Mouse (Mus musculus) hindbrain, embryonic 13.5 days (tissue): ENCODE measurements around the gene Bahd1. TPM values are rescaled to one million over a fixed set of nuclear protein-coding genes. Genes with fewer than 3 reads are reported as not detected.

Source experiments
- ATAC-seq: fragments of 200-750 bp; cut with Nextera tagmentation; 2 replicates; pipeline ENCODE4 v1.8.0; 2017; ENCODE audit warnings: moderate TSS enrichment; ENCODE audit not compliant: low FRiP score
- H3K27ac ChIP-seq: fragments of 300-500 bp; sonication (generic); 2 replicates; pipeline ENCODE4 v1.5.1; 2015; ENCODE audit warnings: inconsistent platforms, mild to moderate bottlenecking, moderate library complexity
- H3K27me3 ChIP-seq: fragments of 300-500 bp; sonication (generic); 2 replicates; pipeline ENCODE4 v1.6.1; 2015; ENCODE audit warnings: mild to moderate bottlenecking, inconsistent platforms
- H3K36me3 ChIP-seq: fragments of 300-500 bp; sonication (generic); 2 replicates; pipeline ENCODE4 v1.6.1; 2015; ENCODE audit warnings: mild to moderate bottlenecking, inconsistent platforms
- H3K4me1 ChIP-seq: fragments of 300-500 bp; sonication (generic); replicated peaks from 2 replicates; pipeline ENCODE4 v1.6.1; 2015; ENCODE audit warnings: inconsistent platforms
- H3K4me2 ChIP-seq: fragments of 300-500 bp; sonication (generic); 2 replicates; pipeline ENCODE4 v1.6.1; 2015; ENCODE audit warnings: inconsistent platforms, mild to moderate bottlenecking, moderate library complexity
- H3K4me3 ChIP-seq: fragments of 300-500 bp; sonication (generic); 2 replicates; pipeline ENCODE4 v1.5.1; 2015; ENCODE audit warnings: mild to moderate bottlenecking, inconsistent platforms
- H3K9ac ChIP-seq: fragments of 300-500 bp; sonication (generic); 2 replicates; pipeline ENCODE4 v1.6.1; 2015; ENCODE audit warnings: mild to moderate bottlenecking, inconsistent platforms
- H3K9me3 ChIP-seq: fragments of 300-500 bp; sonication (generic); 2 replicates; pipeline ENCODE4 v1.6.1; 2016; ENCODE audit warnings: inconsistent platforms
- WGBS: fragments of 180-500 bp; shearing (Covaris S2); methylation state at CpG from one replicate; pipeline ENCODE4 v1.1.7; 2015; 5-methylcytosine and 5-hydroxymethylcytosine counted together
- polyA plus RNA-seq: library from polyadenylated mRNA; unstranded; fragments of >200 nt; fragmentation: Nextera tagmentation; extraction: Ambion mirVana; gene quantifications from 2 replicates; pipeline ENCODE4 v1.2.1, GENCODE M21; 2015

Gene Bahd1
- polyA plus RNA-seq, 1 experiment from 2014 or later: 5.1 TPM

GRCm38 (mm10) chr2:118961546-118961945 is 61.4 kb downstream of the Bahd1 start:
- no peak for ATAC-seq
- Histone ChIP-seq H3K27me3 (no peaks in the 10 kb centered on the region), H3K9me3 (no peaks in the 10 kb centered on the region), H3K36me3 (no peaks in the 10 kb centered on the region), H3K4me3 (no peak overlapping the region), H3K9ac (no peak overlapping the region), H3K27ac (no peak overlapping the region), H3K4me1 (peaks cover 6% of the 10 kb centered on the region; the same call in 1 of the 2 replicates), H3K4me2 (no peak overlapping the region)
- WGBS: 42% methylated on average over 2 of the region's 2 CpGs

DNA sequence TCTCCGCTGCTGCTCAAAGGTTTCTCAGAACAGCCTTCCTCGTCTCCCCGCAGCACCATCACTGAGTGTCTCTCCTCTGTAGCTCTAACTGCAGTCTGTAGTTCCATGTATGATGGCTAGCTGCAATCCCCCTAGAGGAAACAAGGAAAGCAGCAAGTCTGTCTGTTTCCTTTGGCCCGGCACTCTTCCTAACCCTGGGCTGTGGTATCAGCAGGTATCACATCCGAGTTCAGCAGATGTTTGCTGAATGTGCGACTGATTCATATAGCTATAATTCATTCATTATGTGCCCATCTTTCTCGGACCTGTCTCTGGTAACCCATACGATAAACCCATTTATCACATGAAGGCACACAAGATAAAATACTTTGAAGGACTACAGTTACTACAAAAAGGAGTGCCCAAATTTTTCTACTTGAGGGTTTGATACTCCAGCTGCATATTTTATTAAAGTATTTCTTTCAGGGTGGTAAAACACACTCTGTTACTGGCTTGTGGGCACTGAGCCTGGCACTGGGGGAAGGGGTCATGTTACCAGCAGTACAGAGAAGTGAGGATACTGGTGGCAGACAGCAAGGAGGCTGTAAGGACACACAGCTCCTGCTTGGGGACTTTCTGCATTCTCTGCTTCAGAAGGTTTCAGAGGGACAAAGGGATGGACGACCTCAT is 63.0 kb downstream of the Bahd1 start:
- Histone ChIP-seq H3K9me3 (no peaks in the 10 kb centered on the region), H3K9ac (no peak overlapping the region), H3K27me3 (no peaks in the 10 kb centered on the region), H3K27ac (no peak overlapping the region), H3K36me3 (no peaks in the 10 kb centered on the region), H3K4me2 (no peak overlapping the region), H3K4me1 (peaks cover 6% of the 10 kb centered on the region; the same call in 1 of the 2 replicates), H3K4me3 (no peak overlapping the region)
- WGBS: 60% methylated on average over 9 of the region's 9 CpGs
- no peak for ATAC-seq

DNA sequence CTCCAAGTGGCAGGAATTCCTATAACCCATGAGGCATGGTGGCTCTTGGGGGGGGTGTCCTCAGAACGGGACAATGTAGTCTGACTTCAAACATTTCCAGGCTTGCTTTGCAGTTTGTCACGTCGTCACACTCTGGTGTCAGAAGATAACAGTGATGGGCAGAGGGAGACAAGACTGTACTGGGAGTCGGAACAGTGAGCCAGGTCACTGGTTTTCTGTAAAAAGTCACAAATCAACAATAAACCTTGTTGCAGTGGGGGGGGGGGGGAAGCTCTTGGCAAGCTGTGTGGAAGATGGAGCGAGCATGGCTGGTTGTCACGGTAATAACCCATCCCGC is 63.5 kb downstream of the Bahd1 start:
- Histone ChIP-seq H3K27ac (no peak overlapping the region), H3K27me3 (no peaks in the 10 kb centered on the region), H3K4me3 (no peak overlapping the region), H3K4me1 (peaks cover 6% of the 10 kb centered on the region; the same call in 1 of the 2 replicates), H3K9me3 (no peaks in the 10 kb centered on the region), H3K4me2 (no peak overlapping the region), H3K36me3 (no peaks in the 10 kb centered on the region), H3K9ac (no peak overlapping the region)
- WGBS: 49% methylated on average over 7 of the region's 7 CpGs
- no peak for ATAC-seq

DNA sequence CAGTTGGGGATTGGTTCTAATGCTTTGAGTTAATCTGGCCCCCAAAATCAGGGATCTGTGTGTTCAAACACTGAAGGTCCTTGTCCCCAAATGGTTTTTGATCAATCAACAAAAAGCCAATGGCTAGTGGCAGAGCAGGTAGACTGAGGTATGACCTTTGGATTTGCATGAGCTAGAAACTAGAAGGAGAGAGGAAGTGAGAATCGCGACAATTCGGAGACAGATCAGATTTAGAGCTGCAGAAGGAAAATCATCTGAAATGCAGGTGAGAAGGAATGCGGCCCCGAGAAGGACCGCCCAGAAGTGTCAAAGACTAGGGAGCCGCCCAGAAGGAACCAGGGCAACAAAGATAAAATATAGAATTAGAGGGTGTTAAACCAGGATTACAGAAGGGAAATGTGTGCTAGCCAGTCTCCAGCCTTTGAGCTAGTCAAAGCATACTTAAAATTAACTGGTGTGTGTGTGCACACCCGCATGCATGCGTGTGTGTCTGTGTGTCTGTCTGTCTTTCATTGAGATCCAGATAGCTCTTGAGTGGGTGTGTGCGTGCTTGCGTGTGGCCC is 69.5 kb downstream of the Bahd1 start:
- no peak overlapping the region for H3K27ac ChIP-seq
- H3K36me3 ChIP-seq: no peaks in the 10 kb centered on the region
- WGBS: 89% methylated on average over 11 of the region's 11 CpGs
- H3K27me3 ChIP-seq: peaks cover 23% of the 10 kb centered on the region
- H3K9me3 ChIP-seq: no peaks in the 10 kb centered on the region
- H3K4me3 ChIP-seq: no peak overlapping the region
- peaks cover 4% of the 10 kb centered on the region; the same call in 1 of the 2 replicates for H3K4me1 ChIP-seq
- H3K9ac ChIP-seq: no peak overlapping the region
- ATAC-seq: no peak
- no peak overlapping the region for H3K4me2 ChIP-seq

GRCm38 (mm10) chr2:118972048-118972447 is 71.9 kb downstream of the Bahd1 start:
- H3K9ac ChIP-seq: no peak overlapping the region
- H3K4me1 ChIP-seq: peaks cover 21% of the 10 kb centered on the region
- peaks cover 38% of the 10 kb centered on the region for H3K27me3 ChIP-seq
- H3K36me3 ChIP-seq: no peaks in the 10 kb centered on the region
- no peak for ATAC-seq
- H3K4me2 ChIP-seq: no peak overlapping the region
- H3K9me3 ChIP-seq: no peaks in the 10 kb centered on the region
- H3K4me3 ChIP-seq: no peak overlapping the region
- H3K27ac ChIP-seq: no peak overlapping the region
- WGBS: 79% methylated on average over 5 of the region's 5 CpGs

DNA sequence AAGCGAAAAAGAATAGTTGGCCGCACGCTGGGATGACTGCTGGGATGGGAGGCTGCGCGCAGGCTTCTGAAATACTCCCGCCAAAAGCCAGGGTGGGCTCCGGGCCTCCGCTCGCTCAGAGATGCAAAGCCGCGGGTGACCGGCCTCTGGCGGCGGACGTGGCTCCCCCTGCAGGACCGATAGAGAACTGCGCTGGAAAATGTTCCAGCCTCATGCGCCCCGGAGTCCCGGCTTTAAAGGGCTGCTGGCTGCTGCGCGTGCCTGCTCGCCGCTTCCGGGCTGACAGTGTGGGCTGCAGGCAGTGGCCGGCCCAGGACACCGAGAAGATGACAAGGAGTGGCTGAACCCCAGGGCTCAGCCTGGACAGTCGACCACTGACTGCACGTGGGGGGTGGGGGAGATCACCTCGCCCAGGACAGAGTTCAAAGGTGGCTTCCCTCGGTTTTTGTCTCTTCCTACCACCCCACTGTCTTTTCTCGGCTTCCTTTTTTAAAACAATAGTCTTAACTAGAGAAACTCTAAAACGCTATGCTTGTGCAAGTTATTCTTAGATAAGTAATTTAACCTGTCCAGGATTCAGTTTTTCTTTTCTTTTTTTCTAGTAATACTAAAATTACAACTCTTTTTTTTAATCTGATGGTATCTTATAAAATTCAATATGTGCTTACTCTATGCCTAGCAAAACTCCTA is 72.7 kb downstream of the Bahd1 start:
- Histone ChIP-seq H3K27me3 (peaks cover 46% of the 10 kb centered on the region), H3K9ac (peak overlapping the region; percentile 73), H3K27ac (no peak overlapping the region), H3K4me3 (peak overlapping the region; percentile 42), H3K4me2 (peak overlapping the region; percentile 73), H3K4me1 (peaks cover 24% of the 10 kb centered on the region), H3K9me3 (no peaks in the 10 kb centered on the region), H3K36me3 (no peaks in the 10 kb centered on the region)
- peak; percentile 65 for ATAC-seq
- WGBS: under 1% methylated on average over 33 of the region's 33 CpGs

Other genes starting within 250 kb of the Bahd1 start
- 22.0 and 23.2 TPM in 2 replicates for gene Pak6, start 237.1 kb upstream of the Bahd1 start, polyA plus RNA-seq
- not detected in 2 replicates for gene Ankrd63, start 196.4 kb upstream of the Bahd1 start, polyA plus RNA-seq
- 0.48 and 0.64 TPM in 2 replicates for gene Plcb2, start 171.9 kb upstream of the Bahd1 start, polyA plus RNA-seq
- 23.5 and 24.8 TPM in 2 replicates for gene Inafm2, start 154.6 kb upstream of the Bahd1 start, polyA plus RNA-seq
- 1.2 and 1.4 TPM in 2 replicates for gene Ccdc9b, start 137.7 kb upstream of the Bahd1 start, polyA plus RNA-seq
- not detected in 2 replicates for gene Phgr1, start 127.6 kb upstream of the Bahd1 start, polyA plus RNA-seq
- 37.3 and 41.5 TPM in 2 replicates for gene Disp2, start 120.7 kb upstream of the Bahd1 start, polyA plus RNA-seq
- 32.9 and 33.6 TPM in 2 replicates for gene Knstrn, start 86.4 kb upstream of the Bahd1 start, polyA plus RNA-seq
- 41.8 and 44.7 TPM in 2 replicates for gene Ivd, start 38.4 kb upstream of the Bahd1 start, polyA plus RNA-seq
- 6.9 and 8.1 TPM in 2 replicates for gene Chst14, start 26.1 kb downstream of the Bahd1 start, polyA plus RNA-seq
- 34.2 and 36.0 TPM in 2 replicates for gene Ccdc32, start 129.0 kb downstream of the Bahd1 start, polyA plus RNA-seq
- 4.4 and 4.7 TPM in 2 replicates for gene Rpusd2, start 134.4 kb downstream of the Bahd1 start, polyA plus RNA-seq
- 11.9 and 15.2 TPM in 2 replicates for gene Knl1, start 146.7 kb downstream of the Bahd1 start, polyA plus RNA-seq
- gene Rad51, start 212.4 kb downstream of the Bahd1 start, polyA plus RNA-seq: 12.6 and 12.8 TPM in 2 replicates